Mouse (Mus musculus) megakaryocyte, embryonic 14.5 days (primary cell): ENCODE data around the gene Sspo.

ENCODE experiments used
- FLI1 ChIP-seq: IDR thresholded peaks from 2 replicates; pipeline ENCODE4 v1.6.1; 2012; ENCODE audit warnings: low read length, inconsistent platforms, mixed read lengths
- GATA1 ChIP-seq: IDR thresholded peaks from 3 replicates; pipeline ENCODE4 v1.6.1; 2012; ENCODE audit warnings: mixed read lengths, low read length, inconsistent platforms, borderline replicate concordance

- TF ChIP-seq GATA1 (no peak), FLI1 (no peak)
These were observed 94.6 kb downstream of the Sspo start for GRCm38 (mm10) chr6:48542631-48543030.
